Mouse (Mus musculus): Measurements from ENCODE around the gene Abcc8.
A peak's percentile ranks its signal among the peaks of the same experiment; 100 is the strongest.
"Not testable (repeated sequence)": the region's sequence is repeated elsewhere in the genome, so short reads cannot be mapped to it uniquely, and the experiment has no call there.

The Abcc8 gene

DNA sequence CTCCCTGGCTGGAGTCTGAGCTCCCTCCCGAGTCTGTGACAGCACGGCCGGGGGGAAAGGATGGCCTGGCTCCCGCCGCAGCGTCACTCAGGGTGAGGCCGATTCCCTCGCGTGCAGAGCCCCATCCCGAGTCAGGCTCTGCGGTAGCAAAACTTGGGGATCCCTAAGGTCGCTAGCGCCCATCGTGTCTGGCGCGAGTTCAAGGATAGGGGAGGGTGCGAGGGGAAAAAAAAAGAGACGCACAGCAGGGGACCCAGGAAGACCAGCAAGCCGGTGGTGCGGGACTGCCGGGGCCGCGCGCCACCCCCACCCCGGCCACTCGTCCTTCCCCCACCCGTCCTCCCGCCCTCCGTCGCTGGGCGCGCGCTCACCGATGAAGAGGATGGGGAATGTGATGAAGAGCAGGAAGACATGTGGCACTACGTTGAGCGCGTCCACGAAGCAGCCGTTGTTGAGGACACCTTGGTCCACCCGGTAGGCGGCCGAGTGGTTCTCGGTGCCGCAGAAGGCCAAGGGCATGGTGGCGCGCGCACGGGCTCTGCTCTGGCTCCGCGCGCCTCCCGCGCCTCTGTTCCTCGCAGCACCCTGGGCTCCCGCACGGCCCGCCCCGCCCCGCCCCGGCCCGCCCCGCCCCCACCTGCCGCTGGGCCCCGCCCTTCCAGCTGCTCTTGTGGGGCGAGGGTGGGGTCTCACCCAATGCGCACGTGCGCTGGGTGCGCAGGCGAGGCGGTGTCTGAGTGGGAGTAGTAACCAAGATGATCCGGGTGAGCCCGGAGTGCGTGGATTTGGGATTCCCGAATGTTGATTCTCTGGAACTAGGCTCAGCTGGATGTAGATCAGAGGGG is at the start of gene Abcc8:
Gene Abcc8, minus strand, starts transcription at position 603 of the 845 bp plus-strand sequence.
- no peak for DNase-seq

DNA sequence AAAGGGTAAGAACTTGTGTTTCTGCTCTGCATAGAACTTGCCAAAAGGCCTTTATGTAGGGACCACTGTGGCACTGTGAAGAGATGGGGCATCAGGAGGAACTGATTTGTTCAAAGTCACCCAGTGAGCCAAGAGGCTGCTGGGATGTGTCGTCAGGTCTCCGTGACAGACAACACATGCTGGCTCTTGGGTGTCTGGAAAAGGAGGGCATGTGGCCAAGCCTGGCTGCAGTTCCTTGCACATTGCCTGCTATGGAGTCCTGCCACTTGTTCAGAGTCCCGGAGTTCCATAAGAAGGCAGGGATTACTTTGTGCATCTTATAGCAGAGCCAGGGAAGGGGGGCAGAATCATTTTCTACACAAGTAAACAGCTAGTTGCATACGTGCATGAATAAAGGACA is 47.1 kb upstream of the Abcc8 start:
- no peak for DNase-seq

DNA sequence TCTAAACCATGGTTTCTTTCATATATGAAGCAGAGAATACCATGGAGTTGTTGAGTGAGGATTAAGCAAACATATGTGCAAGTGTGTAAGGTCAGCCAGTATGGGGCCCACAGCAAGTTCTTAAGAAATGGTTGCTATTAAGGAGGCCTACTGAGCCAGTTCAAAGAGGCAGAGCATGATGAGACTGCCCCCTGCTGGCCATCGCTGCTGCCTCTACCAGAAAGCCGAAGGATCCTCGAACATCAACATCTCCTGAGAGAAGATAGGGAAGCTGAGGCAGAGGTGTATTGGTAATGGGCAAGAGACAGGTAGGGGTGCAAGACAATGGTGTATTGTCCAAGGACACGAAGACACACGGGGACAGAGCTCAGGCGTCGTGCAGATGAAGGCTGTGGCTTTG is 46.4 kb upstream of the Abcc8 start:
- peak; percentile 51 for DNase-seq

- DNase-seq = no peak
These were observed 40.8 kb upstream of the Abcc8 start for GRCm38 (mm10) chr7:46220591-46221129.

DNA sequence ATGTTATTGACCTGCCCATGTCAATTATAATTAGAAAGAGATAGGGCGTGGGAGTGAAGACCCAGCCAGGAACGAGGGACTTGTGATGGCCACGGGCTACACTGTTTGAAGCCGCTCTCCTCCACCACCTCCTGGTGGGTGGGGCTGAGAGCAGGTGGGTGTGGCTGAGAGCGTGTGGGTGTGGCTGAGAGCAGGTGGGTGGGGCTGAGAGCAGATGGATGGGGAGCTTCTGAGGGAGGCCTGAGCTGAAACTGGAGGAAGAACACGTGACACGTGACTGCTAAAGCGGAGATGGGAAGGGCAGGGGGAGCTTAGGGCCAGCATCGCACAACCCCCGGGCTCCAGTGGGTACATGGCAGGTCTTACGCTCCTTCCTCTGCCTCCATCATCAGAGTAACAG is 38.6 kb upstream of the Abcc8 start:
- DNase-seq = peak; percentile 36

GRCm38 (mm10) chr7:46216481-46216880 is 36.6 kb upstream of the Abcc8 start:
- no peak for DNase-seq

DNA sequence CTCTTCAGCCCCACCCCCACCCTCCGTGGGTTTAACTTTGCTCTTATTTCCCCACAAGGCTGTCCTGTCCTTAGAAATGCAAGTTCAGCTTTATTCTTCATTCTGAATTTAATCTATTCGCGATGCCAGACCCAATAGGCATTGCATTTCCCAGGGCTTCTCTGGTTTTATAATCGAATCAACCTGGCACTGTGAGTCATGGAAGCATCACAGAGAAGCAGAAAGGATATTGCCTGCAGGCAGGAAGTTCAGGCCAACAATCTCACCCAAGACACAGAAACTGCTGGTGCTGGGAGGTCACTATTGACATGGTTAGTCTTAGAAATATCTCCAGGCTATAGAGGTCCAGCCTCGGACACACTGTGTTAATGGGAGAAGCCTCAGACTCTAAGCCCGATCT is 30.4 kb upstream of the Abcc8 start:
- no peak for DNase-seq

- no peak for DNase-seq
These were observed 28.3 kb upstream of the Abcc8 start for GRCm38 (mm10) chr7:46208131-46208530.

GRCm38 (mm10) chr7:46204775-46205174 is 24.9 kb upstream of the Abcc8 start:
- DNase-seq = no peak

GRCm38 (mm10) chr7:46204046-46204471 is 24.2 kb upstream of the Abcc8 start:
- DNase-seq = no peak

DNA sequence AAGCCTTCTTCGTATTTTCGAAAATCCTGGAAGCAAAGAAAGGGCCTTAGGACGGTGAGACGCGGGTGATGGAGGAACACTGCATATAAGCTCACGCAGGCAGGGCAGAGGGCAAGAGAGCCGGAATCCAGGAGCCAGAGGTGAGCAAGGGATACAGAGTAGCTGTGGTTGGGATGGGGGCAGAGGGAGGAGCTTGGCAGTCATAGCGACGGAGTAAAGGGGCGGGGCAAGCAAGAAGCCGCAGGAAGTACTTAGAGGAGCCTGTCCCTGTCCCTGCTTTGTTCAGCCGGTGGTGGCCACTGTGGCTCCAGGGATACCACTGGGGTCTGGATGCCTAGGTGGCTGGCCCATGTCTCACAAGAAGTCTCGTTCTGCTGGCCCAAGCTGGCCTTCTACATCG is 21.8 kb upstream of the Abcc8 start:
- no peak for DNase-seq

GRCm38 (mm10) chr7:46200021-46200420 is 20.2 kb upstream of the Abcc8 start:
- no peak for DNase-seq

DNA sequence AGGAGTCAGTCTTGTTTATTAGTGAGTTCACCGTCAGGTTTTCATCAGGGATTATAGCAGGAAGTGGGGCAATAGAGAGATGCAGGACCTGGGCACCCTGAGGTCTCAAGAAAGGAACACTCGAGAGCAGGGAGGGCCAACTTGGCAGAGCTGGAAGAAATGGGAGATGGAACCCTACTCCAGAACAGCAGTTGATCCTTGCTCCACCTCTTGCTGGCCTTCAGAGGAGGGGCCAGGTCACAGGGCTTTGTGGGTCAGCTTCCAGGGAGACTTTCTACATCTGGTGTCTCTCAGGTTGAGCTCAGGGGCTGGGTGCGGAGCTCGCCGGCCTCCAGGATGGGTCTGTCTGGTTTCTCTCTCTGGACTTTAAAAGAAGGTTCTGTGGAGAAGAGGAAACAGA is 15.5 kb upstream of the Abcc8 start:
- no peak for DNase-seq

DNA sequence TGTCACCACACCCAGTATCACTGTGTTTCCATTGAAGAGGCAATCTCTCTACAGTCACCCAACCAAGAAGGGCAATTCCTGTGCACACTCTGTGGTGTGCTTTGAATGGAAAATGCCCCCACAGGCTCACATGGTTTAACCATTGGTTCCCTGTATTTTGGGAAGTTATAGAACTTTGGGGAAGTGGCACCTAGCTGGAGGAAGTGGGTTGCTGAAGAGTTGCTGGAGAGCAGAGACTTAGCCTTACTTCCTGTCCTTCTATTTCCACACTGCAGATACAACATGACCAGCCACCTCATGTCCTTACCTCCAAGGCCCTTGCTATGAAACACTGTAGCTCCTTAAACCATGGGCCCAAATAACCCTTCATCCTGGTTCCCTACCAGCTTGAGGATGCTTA is 4.4 kb upstream of the Abcc8 start:
- no peak for DNase-seq

GRCm38 (mm10) chr7:46181590-46181989 is 1.8 kb upstream of the Abcc8 start:
- DNase-seq = peak; percentile 61

DNA sequence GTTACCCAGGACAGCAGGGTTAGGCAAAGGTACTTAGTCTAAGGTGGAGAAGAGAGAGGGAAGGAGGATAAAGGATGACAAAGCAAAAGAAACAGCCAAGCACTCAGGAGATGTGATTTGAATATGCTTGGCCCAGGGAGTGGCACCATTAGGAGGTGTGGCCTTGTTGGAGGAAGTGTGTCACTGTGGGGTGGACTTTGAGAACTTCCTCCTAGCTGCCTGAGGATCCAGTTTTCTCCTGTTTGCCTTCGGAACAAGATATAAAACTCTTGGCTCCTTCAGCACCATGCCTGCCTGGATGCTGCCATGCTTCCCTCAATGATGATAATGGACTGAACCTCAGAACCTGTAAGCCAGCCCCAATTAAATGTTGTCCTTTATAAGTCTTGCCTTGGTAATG is 10.9 kb downstream of the Abcc8 start:
- DNase-seq = not testable (repeated sequence)

DNA sequence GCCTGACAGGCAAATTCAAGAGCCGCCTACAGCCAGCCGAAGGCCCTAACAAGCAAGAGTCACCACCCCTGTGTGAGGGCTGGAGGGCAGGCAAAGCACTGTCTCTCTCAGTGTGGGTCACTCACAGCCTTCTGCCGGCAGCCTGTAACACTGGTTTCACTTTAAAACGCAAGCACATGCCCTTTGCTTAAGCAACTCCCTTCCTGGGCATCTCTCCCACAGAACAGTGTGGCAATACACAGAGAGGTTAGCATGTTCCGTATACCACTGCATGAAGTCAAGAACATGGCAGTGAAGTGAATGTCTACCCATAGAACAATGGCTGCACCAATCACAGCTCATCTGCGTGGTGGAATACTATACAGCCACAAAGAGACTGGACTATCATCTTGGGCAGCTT is 11.4 kb downstream of the Abcc8 start:
- DNase-seq = no peak

DNA sequence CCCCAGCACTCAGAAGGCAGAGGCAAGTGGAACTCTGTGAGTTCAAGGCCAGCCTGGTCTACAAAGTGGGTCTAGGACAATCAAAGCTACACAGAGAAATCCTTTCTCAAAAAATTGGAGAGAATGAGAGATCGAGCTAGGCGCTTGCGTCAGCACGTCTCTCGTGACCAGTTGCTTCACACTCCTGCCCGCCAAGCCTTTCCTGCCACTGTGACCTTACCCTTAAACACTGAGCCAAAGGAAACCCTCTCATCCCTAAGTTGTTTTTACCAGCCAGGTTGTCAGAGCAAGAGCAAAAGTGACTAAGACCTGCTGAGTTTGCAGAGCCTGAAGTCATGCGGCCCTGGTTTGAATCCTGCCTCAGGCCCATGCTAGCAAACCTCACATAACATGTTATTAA is 11.9 kb downstream of the Abcc8 start:
- no peak for DNase-seq

DNA sequence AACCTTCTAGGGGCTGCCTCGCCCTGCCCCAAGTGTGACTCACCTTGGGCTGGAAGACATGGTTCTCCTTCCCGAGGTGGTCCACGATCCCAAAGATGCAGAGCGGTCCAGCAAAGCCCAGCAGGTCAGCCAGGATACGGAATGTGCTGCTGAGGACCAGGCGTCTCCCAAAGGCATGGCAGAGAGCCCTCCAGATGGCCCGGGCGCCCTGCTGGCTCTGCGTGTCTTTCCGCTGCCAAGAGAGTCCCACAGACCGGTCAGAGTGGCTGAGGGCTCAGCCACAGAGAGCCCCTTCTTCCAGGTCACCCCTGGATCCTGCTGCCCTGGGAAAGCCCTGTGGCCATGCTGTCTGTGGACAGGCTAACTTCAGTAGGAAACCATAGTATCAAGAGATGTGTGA is 14.0 kb downstream of the Abcc8 start:
- DNase-seq = no peak

GRCm38 (mm10) chr7:46162731-46163130 is 17.1 kb downstream of the Abcc8 start:
- DNase-seq = no peak

- DNase-seq = no peak
These were observed 17.6 kb downstream of the Abcc8 start for GRCm38 (mm10) chr7:46162132-46162727.

- no peak for DNase-seq
These were observed 18.2 kb downstream of the Abcc8 start for GRCm38 (mm10) chr7:46161615-46162014.

DNA sequence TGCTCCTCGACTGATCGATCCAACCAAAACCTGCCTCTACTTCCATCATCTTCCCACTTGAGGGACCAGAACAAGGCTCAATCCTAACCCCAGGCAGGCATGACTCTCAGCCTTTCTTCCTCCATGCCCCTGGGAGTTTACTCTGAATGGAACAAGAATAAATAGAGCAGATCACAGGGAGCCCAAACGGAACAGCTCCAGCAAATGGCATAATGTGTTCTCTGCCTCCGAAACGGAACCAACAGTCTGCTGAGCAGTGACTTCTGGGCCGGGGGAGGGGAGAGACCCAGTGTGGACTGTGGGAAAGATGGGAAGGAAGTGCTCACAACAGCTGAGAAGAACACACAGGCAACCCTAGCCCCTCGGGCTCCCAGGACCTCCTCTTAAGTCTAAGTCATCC is 22.1 kb downstream of the Abcc8 start:
- no peak for DNase-seq
